Mouse (Mus musculus) lung, adult 2 months (tissue): ENCODE measurements around the gene Eva1b.

Source experiments
- CTCF ChIP-seq: fragments of 200-500 bp; IDR thresholded peaks from 2 replicates; pipeline ENCODE4 v1.5.1; 2011; ENCODE audit warnings: mild to moderate bottlenecking, low read length, control low read depth; ENCODE audit not compliant: insufficient read depth
- POLR2A ChIP-seq: fragments of 200-500 bp; IDR thresholded peaks from 2 replicates; pipeline ENCODE4 v1.6.1; 2011; ENCODE audit warnings: low read depth, mild to moderate bottlenecking, control low read depth, low read length, borderline replicate concordance; ENCODE audit errors: extremely low read depth

GRCm38 (mm10) chr4:126156617-126157016 is 9.1 kb downstream of the Eva1b start:
- TF ChIP-seq CTCF (peak; percentile 78), POLR2A (no peak)
